Mouse (Mus musculus) embryonic facial prominence, embryonic 11.5 days (tissue): Measurements from ENCODE around the gene Cmip. TPM values are rescaled to one million over a fixed set of nuclear protein-coding genes. Genes with fewer than 3 reads are reported as not detected.

Source experiments
- ATAC-seq: fragments of 200-750 bp; cut with Nextera tagmentation; replicated peaks from 2 replicates; pipeline ENCODE4 v1.8.0; 2017; ENCODE audit warnings: low read depth; ENCODE audit not compliant: insufficient number of reproducible peaks, low FRiP score, low TSS enrichment
- DNase-seq: peaks from one replicate; pipeline ENCODE4 v3.0.0-alpha.2; 2015; ENCODE audit warnings: low spot score
- H3K27ac ChIP-seq: fragments of 300-500 bp; sonication (generic); replicated peaks from 2 replicates; pipeline ENCODE4 v1.5.1; 2014; ENCODE audit warnings: mild to moderate bottlenecking, low read depth, low read length, control low read depth
- H3K27me3 ChIP-seq: fragments of 300-500 bp; sonication (generic); 2 replicates; pipeline ENCODE4 v1.6.1; 2014; ENCODE audit warnings: mild to moderate bottlenecking, low read length, moderate library complexity, mixed read lengths; ENCODE audit not compliant: control insufficient read depth, insufficient read depth
- H3K36me3 ChIP-seq: fragments of 300-500 bp; sonication (generic); replicated peaks from 2 replicates; pipeline ENCODE4 v1.6.1; 2014; ENCODE audit warnings: low read depth, mild to moderate bottlenecking, low read length, moderate library complexity, mixed read lengths; ENCODE audit not compliant: control insufficient read depth, insufficient read depth
- H3K4me1 ChIP-seq: fragments of 300-500 bp; sonication (generic); 2 replicates; pipeline ENCODE4 v1.6.1; 2014; ENCODE audit warnings: low read length, mixed read lengths; ENCODE audit not compliant: control insufficient read depth, insufficient read depth
- H3K4me2 ChIP-seq: fragments of 300-500 bp; sonication (generic); 2 replicates; pipeline ENCODE4 v1.6.1; 2014; ENCODE audit warnings: low read depth, mild to moderate bottlenecking, control low read depth, low read length, moderate library complexity
- H3K4me3 ChIP-seq: fragments of 300-500 bp; sonication (generic); 2 replicates; pipeline ENCODE4 v1.5.1; 2014; ENCODE audit warnings: low read depth, low read length, control low read depth
- H3K9ac ChIP-seq: fragments of 300-500 bp; sonication (generic); replicated peaks from 2 replicates; pipeline ENCODE4 v1.6.1; 2014; ENCODE audit warnings: mild to moderate bottlenecking, control low read depth, low read length
- H3K9me3 ChIP-seq: fragments of 300-500 bp; sonication (generic); replicated peaks from 2 replicates; pipeline ENCODE4 v1.6.1; 2016; ENCODE audit warnings: mild to moderate bottlenecking, low read length, inconsistent platforms, mixed read lengths; ENCODE audit not compliant: control insufficient read depth
- WGBS: fragments of 180-500 bp; shearing (Covaris S2); extraction: QIAGEN DNeasy Blood & Tissue Kit; methylation state at CpG from one replicate; pipeline ENCODE4 v1.1.7; 2014; 5-methylcytosine and 5-hydroxymethylcytosine counted together
- polyA plus RNA-seq: library from polyadenylated mRNA; unstranded; fragments of >200 nt; fragmentation: Nextera tagmentation; extraction: Ambion mirVana; gene quantifications from 2 replicates; pipeline ENCODE4 v1.2.1, GENCODE M21; 2014

Gene Cmip
- polyA plus RNA-seq, 1 experiment from 2014 or later = 20.4 TPM

DNA sequence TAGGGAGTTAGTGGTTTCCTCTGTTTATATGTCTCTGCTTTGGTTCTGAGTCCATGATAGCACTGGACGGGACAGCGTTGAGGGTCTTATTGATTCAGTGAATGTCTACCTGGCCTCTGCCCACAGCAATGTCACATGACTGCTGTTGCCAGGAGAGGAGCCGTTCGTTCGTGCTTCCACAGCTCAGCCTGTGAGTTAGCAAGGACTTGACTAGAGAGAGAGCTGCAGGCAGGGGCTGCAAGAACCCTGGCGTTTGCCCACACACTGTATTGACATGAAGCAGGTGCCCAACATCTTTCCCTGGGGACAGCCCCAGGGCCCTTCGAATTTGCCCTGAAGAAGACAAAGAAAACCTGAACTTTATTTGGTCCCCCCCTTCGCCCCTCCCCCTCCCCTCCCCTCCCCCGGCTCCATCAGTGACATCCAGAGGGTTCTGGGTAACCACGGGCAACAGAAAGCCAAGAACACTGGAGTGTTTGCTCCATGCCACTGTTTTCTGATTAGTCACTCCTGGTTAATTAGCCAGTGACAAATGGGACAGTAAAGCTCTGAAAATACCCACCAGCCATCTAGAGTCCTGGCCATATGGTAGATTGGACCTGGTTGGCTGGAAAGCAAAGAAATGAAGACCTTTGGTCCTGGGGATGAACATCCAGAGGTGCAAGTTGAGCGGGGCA lies 92.0 kb downstream of the Cmip start:
- Histone ChIP-seq H3K4me2 (no peak overlapping the region), H3K9ac (no peak overlapping the region), H3K27me3 (no peaks in the 10 kb centered on the region), H3K4me3 (no peak overlapping the region), H3K36me3 (no peaks in the 10 kb centered on the region), H3K9me3 (no peaks in the 10 kb centered on the region), H3K4me1 (no peaks in the 10 kb centered on the region), H3K27ac (no peak overlapping the region)
- no peak for ATAC-seq
- WGBS = 73% methylated on average over 11 of the region's 11 CpGs
- DNase-seq = no peak

DNA sequence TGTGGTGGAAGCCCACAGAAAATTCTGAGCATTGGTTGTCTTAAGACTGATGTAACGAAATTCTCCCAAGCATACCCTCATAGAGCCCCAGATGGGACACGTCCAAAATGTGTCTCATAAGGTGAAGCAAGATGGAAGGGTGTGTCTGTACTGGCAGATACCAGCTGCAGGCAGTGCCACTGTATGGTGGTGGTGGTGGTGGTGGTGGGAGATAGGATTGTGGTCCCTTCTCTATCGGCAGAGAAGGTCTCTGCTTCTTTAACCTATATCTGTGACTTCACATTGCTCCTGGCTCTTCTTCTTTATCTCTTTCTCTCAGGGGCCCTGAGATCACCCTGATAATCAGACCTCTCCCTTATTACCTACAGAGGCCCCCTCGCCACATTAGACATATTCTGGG lies 92.7 kb downstream of the Cmip start:
- no peaks in the 10 kb centered on the region for H3K4me1 ChIP-seq
- H3K9me3 ChIP-seq = no peaks in the 10 kb centered on the region
- no peaks in the 10 kb centered on the region for H3K27me3 ChIP-seq
- H3K27ac ChIP-seq = no peak overlapping the region
- no peak overlapping the region for H3K4me3 ChIP-seq
- DNase-seq (no peak), ATAC-seq (no peak)
- H3K36me3 ChIP-seq = no peaks in the 10 kb centered on the region
- 91% methylated on average over 4 of the region's 4 CpGs for WGBS
- no peak overlapping the region for H3K4me2 ChIP-seq
- H3K9ac ChIP-seq = no peak overlapping the region

DNA sequence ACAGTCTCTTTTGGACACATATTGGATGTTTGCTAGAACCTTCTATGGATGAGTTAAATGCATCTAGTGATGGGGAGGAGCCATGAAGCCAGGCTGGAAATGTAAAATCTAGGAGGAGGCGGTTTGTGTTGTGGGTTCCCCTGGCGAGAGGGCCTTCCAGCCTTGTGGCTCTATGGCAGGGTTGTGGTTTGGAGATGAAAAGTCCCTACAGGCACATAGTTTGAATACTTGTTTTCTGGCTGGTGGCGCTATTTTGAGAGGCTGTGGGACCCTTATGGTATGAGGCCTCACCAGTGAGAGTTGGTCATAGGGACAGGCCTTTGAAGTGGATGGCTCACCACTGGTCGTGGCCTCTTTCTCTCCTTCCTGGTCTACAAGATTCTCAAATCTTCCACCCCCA lies 95.2 kb downstream of the Cmip start:
- no peak for ATAC-seq
- H3K4me2 ChIP-seq = no peak overlapping the region
- no peaks in the 10 kb centered on the region for H3K9me3 ChIP-seq
- WGBS = 79% methylated on average over 4 of the region's 4 CpGs
- H3K27me3 ChIP-seq = no peaks in the 10 kb centered on the region
- H3K4me3 ChIP-seq = no peak overlapping the region
- no peaks in the 10 kb centered on the region for H3K4me1 ChIP-seq
- DNase-seq = no peak
- H3K9ac ChIP-seq = no peak overlapping the region
- H3K36me3 ChIP-seq = no peaks in the 10 kb centered on the region
- H3K27ac ChIP-seq = no peak overlapping the region

DNA sequence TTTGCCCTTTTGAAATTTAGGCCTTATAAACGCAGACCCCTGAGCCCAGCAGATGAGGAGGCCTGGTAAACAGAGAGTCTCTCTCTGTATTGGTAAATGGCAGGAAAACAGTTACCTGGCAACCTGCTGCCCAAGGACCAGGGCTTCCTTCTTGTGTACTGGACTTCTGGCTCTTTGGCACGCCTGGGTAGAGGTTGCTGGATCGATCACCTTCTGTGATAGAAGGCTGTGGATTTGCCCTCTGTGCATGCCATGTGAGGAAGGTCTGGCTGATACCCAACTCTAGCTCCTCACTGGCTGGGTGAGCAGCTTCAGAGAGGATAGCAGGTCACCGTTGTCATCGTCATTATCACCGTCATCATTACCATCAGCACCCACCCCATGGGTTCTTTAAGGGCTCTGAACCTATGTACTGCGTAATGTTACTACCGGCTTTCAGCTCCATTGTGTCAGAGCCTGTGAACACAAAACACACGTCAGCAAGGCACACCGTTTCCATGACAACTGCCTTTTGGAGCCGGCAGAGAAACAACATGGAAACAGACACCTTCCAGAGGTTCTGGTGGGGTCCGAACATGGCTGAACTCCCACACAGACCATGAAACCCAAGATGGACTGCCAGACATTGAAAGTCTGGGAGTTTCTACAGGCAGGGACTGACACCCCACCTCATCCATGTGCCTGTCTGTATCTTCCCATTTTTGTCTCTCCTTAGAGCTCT lies 98.4 kb downstream of the Cmip start:
- ATAC-seq (no peak), DNase-seq (no peak)
- no peak overlapping the region for H3K4me3 ChIP-seq
- no peak overlapping the region for H3K27ac ChIP-seq
- H3K9me3 ChIP-seq = no peaks in the 10 kb centered on the region
- no peaks in the 10 kb centered on the region for H3K36me3 ChIP-seq
- no peak overlapping the region for H3K9ac ChIP-seq
- WGBS = 81% methylated on average over 12 of the region's 12 CpGs
- H3K4me1 ChIP-seq = no peaks in the 10 kb centered on the region
- no peaks in the 10 kb centered on the region for H3K27me3 ChIP-seq
- H3K4me2 ChIP-seq = no peak overlapping the region

DNA sequence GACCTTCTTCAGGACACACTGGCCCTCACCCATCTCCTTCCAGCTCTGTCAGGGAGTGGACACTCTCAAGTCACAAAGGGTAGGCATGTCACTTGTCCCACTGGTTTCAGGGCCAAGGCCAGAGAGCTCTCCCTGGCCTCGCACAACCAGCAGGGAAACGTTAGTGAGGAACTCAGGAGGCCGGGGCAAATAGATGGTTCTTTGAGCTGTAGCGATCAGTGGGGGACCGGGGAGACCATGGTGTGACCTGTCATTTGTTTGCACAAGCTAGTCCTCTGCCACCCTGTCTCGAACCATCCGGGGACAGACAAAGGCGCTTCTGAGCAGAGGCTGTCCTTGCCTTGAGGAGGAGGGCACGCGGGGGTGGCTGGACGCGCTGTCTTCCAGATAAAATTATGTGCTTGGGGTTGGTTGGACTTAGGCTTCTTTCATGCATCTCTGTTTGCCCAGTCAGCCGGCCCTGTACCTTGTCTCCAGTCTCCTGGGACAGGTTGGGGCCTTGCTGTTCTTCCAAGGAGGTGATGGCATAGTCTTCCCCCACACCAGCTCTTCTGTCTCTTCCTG lies 99.3 kb downstream of the Cmip start:
- no peaks in the 10 kb centered on the region for H3K27me3 ChIP-seq
- no peak overlapping the region for H3K9ac ChIP-seq
- no peaks in the 10 kb centered on the region for H3K9me3 ChIP-seq
- H3K36me3 ChIP-seq = no peaks in the 10 kb centered on the region
- WGBS = 84% methylated on average over 13 of the region's 13 CpGs
- H3K4me1 ChIP-seq = no peaks in the 10 kb centered on the region
- no peak overlapping the region for H3K27ac ChIP-seq
- ATAC-seq = no peak
- DNase-seq = no peak
- H3K4me3 ChIP-seq = no peak overlapping the region
- no peak overlapping the region for H3K4me2 ChIP-seq

DNA sequence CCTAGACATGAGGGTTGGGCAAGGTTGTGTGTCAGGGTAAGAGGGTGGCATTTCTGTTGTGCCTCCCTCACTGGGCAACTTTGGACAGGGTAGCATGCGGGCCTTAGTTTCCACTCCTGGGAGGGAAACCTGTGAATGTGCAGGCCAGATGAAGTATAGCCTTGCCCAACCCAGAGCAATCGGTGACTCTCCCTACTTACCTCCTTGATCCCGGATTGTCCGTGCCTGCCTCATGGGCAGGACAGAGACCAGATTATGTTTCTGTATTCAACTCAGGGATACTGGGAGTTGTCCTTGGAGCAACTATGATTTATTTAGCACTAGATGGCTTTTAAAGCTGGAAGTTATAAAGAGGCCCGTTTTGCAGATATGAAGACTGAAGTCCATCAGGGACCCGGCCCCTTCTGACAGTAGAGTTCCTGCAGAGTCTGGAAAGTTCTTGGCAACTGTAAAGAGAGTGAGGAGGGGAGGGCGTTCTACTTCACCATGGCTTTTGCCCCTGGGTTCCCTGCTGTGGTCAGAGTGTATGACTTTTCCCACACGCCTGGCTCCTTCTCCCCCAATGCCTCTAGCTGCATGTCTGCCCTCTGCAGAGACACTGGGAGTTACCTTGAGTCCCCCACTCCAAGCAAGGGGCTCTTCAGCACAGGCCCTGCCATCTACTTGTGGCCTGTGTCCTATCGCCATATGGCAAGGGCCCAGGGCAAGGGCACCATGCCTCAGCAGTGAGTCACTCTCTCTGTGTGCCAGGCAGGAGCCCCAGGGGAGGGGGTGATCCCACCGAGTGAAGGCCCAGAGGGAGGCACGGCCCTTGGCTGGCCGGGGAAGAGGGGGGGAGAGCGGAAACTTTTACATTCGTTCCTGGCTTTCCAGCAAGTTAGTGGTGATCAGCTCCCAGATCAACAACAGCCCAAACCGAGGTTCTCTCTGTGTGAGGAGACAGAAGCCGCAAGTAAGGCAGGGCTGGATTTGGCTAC lies 100.9 kb downstream of the Cmip start:
- WGBS = 92% methylated on average over 16 of the region's 16 CpGs
- no peak for DNase-seq

DNA sequence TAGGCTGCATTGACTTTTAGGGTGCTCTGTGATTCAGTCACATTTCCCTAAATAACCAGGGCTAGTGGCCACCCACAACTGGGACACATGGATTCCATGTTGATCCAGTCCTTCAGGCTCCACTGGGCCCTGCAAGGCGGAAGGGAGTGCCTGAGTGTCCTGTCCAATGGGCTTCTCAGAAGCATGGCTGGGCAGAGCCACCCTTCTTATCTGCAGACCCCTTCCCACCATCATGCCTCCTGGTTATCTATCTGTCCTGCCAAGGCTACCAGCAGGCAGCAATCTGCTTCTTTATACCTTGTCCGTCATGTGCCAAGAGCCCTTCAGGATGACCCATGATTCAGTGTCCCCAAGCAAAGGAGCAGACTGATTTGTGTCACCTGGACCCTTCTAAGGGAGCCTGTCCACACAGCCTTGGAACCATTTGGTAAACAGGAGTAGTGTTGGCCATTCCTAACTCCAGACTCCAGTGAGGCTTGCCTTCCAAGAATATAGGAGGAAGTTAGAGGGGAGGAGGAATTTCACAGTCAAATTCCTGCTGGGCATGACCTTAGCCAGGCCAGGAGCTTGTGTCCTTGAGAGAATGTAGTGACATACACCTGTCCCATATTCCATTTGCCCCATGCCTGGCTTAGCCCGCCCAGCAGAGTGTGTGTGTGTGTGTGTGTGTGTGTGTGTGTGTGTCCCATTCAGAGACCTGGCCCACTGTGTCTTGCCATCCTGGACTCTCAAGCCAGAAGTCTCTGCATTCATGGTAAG lies 103.5 kb downstream of the Cmip start:
- no peak for DNase-seq
- no peak overlapping the region for H3K4me3 ChIP-seq
- H3K9me3 ChIP-seq = no peaks in the 10 kb centered on the region
- H3K36me3 ChIP-seq = no peaks in the 10 kb centered on the region
- no peaks in the 10 kb centered on the region for H3K4me1 ChIP-seq
- no peak overlapping the region for H3K27ac ChIP-seq
- 93% methylated on average over 3 of the region's 3 CpGs for WGBS
- no peaks in the 10 kb centered on the region for H3K27me3 ChIP-seq
- ATAC-seq = no peak
- H3K4me2 ChIP-seq = no peak overlapping the region
- H3K9ac ChIP-seq = no peak overlapping the region

More for the DNA sequence above, 100.9 kb downstream of the Cmip start:
- Histone ChIP-seq H3K9me3 (no peaks in the 10 kb centered on the region), H3K36me3 (no peaks in the 10 kb centered on the region), H3K27me3 (no peaks in the 10 kb centered on the region), H3K9ac (no peak overlapping the region), H3K4me1 (no peaks in the 10 kb centered on the region), H3K4me2 (no peak overlapping the region), H3K27ac (no peak overlapping the region), H3K4me3 (no peak overlapping the region)
- ATAC-seq = no peak
